Mouse (Mus musculus) testis, adult 2 months (tissue): ENCODE data around the gene Foxg1. TPM values are rescaled to one million over a fixed set of nuclear protein-coding genes. Genes with fewer than 3 reads are reported as not detected.

ENCODE experiments used
- H3K27ac ChIP-seq: fragments of 200-500 bp; 2 replicates; pipeline ENCODE4 v1.5.1; 2012; ENCODE audit warnings: low read depth, low read length; ENCODE audit not compliant: control insufficient read depth, insufficient read depth
- H3K27me3 ChIP-seq: fragments of 200-500 bp; 2 replicates; pipeline ENCODE4 v1.6.1; 2012; ENCODE audit warnings: mild to moderate bottlenecking, low read length, moderate library complexity; ENCODE audit not compliant: control insufficient read depth, insufficient read depth
- H3K36me3 ChIP-seq: fragments of 200-500 bp; 2 replicates; pipeline ENCODE4 v1.6.1; 2012; ENCODE audit warnings: mild to moderate bottlenecking, low read length; ENCODE audit not compliant: control insufficient read depth, insufficient read depth
- H3K4me1 ChIP-seq: fragments of 200-500 bp; 2 replicates; pipeline ENCODE4 v1.6.1; 2012; ENCODE audit warnings: low read length; ENCODE audit not compliant: control insufficient read depth, insufficient read depth
- H3K4me3 ChIP-seq: fragments of 200-500 bp; 2 replicates; pipeline ENCODE4 v1.5.1; 2012; ENCODE audit warnings: low read depth, mild to moderate bottlenecking, low read length, moderate library complexity, mixed read lengths; ENCODE audit not compliant: control insufficient read depth
- CTCF ChIP-seq: fragments of 200-500 bp; IDR thresholded peaks from 2 replicates; pipeline ENCODE4 v1.5.1; 2012; ENCODE audit warnings: low read depth, mild to moderate bottlenecking, inconsistent platforms, low read length, moderate library complexity; ENCODE audit not compliant: control insufficient read depth, insufficient read depth, insufficient replicate concordance
- POLR2A ChIP-seq: fragments of 200-500 bp; IDR thresholded peaks from 2 replicates; pipeline ENCODE4 v1.6.1; 2012; ENCODE audit warnings: low read depth, mild to moderate bottlenecking, inconsistent platforms, low read length, moderate library complexity; ENCODE audit not compliant: control insufficient read depth
- polyA plus RNA-seq: library from polyadenylated mRNA; depleted of rRNA; stranded (reverse); fragments of >200 nt; gene quantifications from 2 replicates; pipeline ENCODE4 v1.2.3, GENCODE M21; 2012

Gene Foxg1
- polyA plus RNA-seq, 1 experiment, result 0.67 TPM

- H3K36me3 ChIP-seq, result no peaks in the 10 kb centered on the region
- H3K4me1 ChIP-seq, result peaks cover 8% of the 10 kb centered on the region
- no peak overlapping the region for H3K27ac ChIP-seq
- peaks cover 7% of the 10 kb centered on the region; the same call in 1 of the 2 replicates for H3K27me3 ChIP-seq
- TF ChIP-seq POLR2A, result no peak
- TF ChIP-seq CTCF, result no peak
- H3K4me3 ChIP-seq, result no peak overlapping the region
These were observed 7.2 kb downstream of the Foxg1 start for GRCm38 (mm10) chr12:49389666-49390065.

- no peak overlapping the region for H3K27ac ChIP-seq
- H3K4me1 ChIP-seq, result peaks cover 6% of the 10 kb centered on the region
- no peak for TF ChIP-seq POLR2A
- TF ChIP-seq CTCF, result no peak
- peaks cover 8% of the 10 kb centered on the region for H3K27me3 ChIP-seq
- H3K36me3 ChIP-seq, result no peaks in the 10 kb centered on the region
- no peak overlapping the region for H3K4me3 ChIP-seq
These were observed 7.8 kb downstream of the Foxg1 start for GRCm38 (mm10) chr12:49390257-49390656.

- no peak overlapping the region for H3K4me3 ChIP-seq
- H3K27ac ChIP-seq, result no peak overlapping the region
- peaks cover 8% of the 10 kb centered on the region for H3K27me3 ChIP-seq
- peaks cover 6% of the 10 kb centered on the region; the same call in 1 of the 2 replicates for H3K4me1 ChIP-seq
- H3K36me3 ChIP-seq, result no peaks in the 10 kb centered on the region
- no peak for TF ChIP-seq POLR2A
- TF ChIP-seq CTCF, result no peak
These were observed 8.5 kb downstream of the Foxg1 start for GRCm38 (mm10) chr12:49390926-49391304.

- H3K36me3 ChIP-seq, result no peaks in the 10 kb centered on the region
- H3K4me1 ChIP-seq, result peaks cover 6% of the 10 kb centered on the region; the same call in 1 of the 2 replicates
- no peak for TF ChIP-seq POLR2A
- peak; percentile 41; the same call in 1 of the 2 replicates for TF ChIP-seq CTCF
- H3K4me3 ChIP-seq, result peak overlapping the region; percentile 19
- H3K27me3 ChIP-seq, result peaks cover 8% of the 10 kb centered on the region
- no peak overlapping the region for H3K27ac ChIP-seq
These were observed 9.0 kb downstream of the Foxg1 start for GRCm38 (mm10) chr12:49391305-49392040.

GRCm38 (mm10) chr12:49392041-49392390 is 9.6 kb downstream of the Foxg1 start:
- H3K4me1 ChIP-seq, result peaks cover 6% of the 10 kb centered on the region; the same call in 1 of the 2 replicates
- no peak for TF ChIP-seq CTCF
- TF ChIP-seq POLR2A, result no peak
- H3K4me3 ChIP-seq, result no peak overlapping the region
- H3K27ac ChIP-seq, result no peak overlapping the region
- H3K36me3 ChIP-seq, result no peaks in the 10 kb centered on the region
- H3K27me3 ChIP-seq, result peaks cover 8% of the 10 kb centered on the region

GRCm38 (mm10) chr12:49392876-49393275 is 10.4 kb downstream of the Foxg1 start:
- Histone ChIP-seq H3K4me1 (peaks cover 6% of the 10 kb centered on the region; the same call in 1 of the 2 replicates), H3K36me3 (no peaks in the 10 kb centered on the region), H3K27ac (no peak overlapping the region), H3K4me3 (no peak overlapping the region), H3K27me3 (peaks cover 8% of the 10 kb centered on the region)
- TF ChIP-seq CTCF, result no peak
- no peak for TF ChIP-seq POLR2A

- Histone ChIP-seq H3K27ac (no peak overlapping the region), H3K4me3 (no peak overlapping the region), H3K4me1 (peaks cover 6% of the 10 kb centered on the region; the same call in 1 of the 2 replicates), H3K36me3 (no peaks in the 10 kb centered on the region), H3K27me3 (peaks cover 8% of the 10 kb centered on the region)
- TF ChIP-seq POLR2A (no peak), CTCF (no peak)
These were observed 11.2 kb downstream of the Foxg1 start for GRCm38 (mm10) chr12:49393639-49394038.
